Mouse (Mus musculus): ENCODE measurements around the gene Nr1i2.

DNA sequence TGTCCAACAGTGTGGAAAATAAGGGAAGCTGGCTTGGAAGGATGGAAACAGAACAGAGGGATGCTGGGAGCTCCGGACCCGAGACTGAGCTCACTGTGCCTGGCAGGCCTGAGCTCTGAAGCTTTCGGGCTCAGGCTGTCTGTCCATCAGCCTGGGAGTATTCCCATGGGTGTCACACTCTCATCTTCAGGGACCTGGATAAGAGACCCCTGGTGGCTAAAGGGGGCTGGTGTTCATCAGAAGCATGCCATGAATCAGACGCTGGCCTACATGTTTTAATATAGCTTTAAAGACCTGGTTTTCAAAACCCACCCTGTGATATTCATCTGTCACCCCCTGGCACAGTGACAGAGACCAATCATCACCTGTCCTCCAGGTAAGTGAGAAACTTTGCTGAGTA, 39.5 kb downstream of the Nr1i2 start:
- TF ChIP-seq EP300 (IDR thresholded peaks at IDR 0.05; ENCODE audit: insufficient read depth, low read depth, low read length): no peak
- TF ChIP-seq CTCF (IDR thresholded peaks at IDR 0.05; ENCODE audit: low read depth, low read length): no peak
- TF ChIP-seq POLR2A (IDR thresholded peaks at IDR 0.05; ENCODE audit: insufficient read depth, low read length): no peak

Data from ES-Bruce4 (cell line).